Comparison of ENCODE assay signal across 22 mouse cellular contexts in the genomic region with DNA sequence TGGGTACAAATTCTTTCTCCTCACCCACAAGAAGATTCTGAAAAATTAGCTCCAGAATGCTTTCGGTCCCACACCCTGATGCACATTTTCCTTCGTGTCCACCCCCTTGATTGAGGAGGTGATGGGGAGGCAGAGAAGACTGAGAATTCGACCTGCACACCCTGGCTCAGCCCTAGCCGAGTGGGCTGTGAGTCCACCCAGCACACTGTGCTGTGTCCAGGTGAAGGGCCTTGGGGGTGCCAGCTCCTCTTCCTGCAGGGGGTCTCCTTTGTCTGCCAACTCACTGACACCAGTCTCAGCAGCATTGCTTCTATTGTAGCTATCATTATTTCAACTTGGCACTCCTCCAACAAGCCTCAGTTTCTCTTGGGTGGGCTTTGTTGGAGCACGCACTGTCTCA. TPM values are rescaled to one million over a fixed set of nuclear protein-coding genes. Genes with fewer than 3 reads are reported as not detected.
DNase-seq lines count a peak whose midpoint lies in the region; ATAC-seq and TF ChIP-seq lines count a peak whose summit lies in the region.
"Had no signal": no experiment of that assay in that cellular context is flagged by ENCODE, and none has a peak within 500 bp of the region (broad histone marks: within the 10 kb centered on the region; RNA-seq: fewer than 3 reads in every experiment).

No protein-coding gene starts in this region.

- TF ChIP-seq CTCF in hindbrain, postnatal 0 days (IDR thresholded peaks at IDR 0.05; ENCODE audit: low read depth), result no peak
- TF ChIP-seq CTCF in midbrain, postnatal 0 days (IDR thresholded peaks at IDR 0.05), result no peak

- H3K4me1 ChIP-seq in hindbrain, embryonic 12.5 days, result peaks cover 5% of the 10 kb centered on the region; the same call in 1 of the 2 replicates
- H3K4me1 ChIP-seq in hindbrain, postnatal 0 days (ENCODE audit: insufficient read depth, low read length), result no peaks in the 10 kb centered on the region
- 0 out of 2 replicates have a peak, but pooled peaks cover 5% of the 10 kb centered on the region for H3K4me1 ChIP-seq in midbrain, embryonic 14.5 days (ENCODE audit: control insufficient read depth, insufficient read depth, low read length)
- H3K4me1 ChIP-seq in midbrain, postnatal 0 days (ENCODE audit: insufficient read depth, low read length), result no peaks in the 10 kb centered on the region
- 0 out of 2 replicates have a peak, but pooled peaks cover 3% of the 10 kb centered on the region for H3K4me1 ChIP-seq in neural tube, embryonic 14.5 days (ENCODE audit: control insufficient read depth, insufficient read depth, low read length)
- H3K4me1 ChIP-seq: heart, embryonic 12.5 days; intestine, embryonic 15.5 days; kidney, embryonic 15.5 days had no signal

- H3K27ac ChIP-seq in hindbrain, embryonic 12.5 days, result peak overlapping the region; percentile 30; the same call in 1 of the 2 replicates
- H3K27ac ChIP-seq in hindbrain, postnatal 0 days, result no peak overlapping the region
- 0 out of 2 replicates have a peak overlapping the region, but pooled peaks have one; percentile 20 for H3K27ac ChIP-seq in midbrain, embryonic 14.5 days (replicated peaks; ENCODE audit: low read depth, low read length)
- no peak overlapping the region for H3K27ac ChIP-seq in midbrain, postnatal 0 days (ENCODE audit: low read depth, low read length)
- H3K27ac ChIP-seq in neural tube, embryonic 14.5 days (ENCODE audit: low read depth, low read length), result no peak overlapping the region
- H3K27ac ChIP-seq: intestine, embryonic 15.5 days; kidney, embryonic 15.5 days; left cerebral cortex, adult 2 months had no signal

- H3K4me2 ChIP-seq in hindbrain, embryonic 12.5 days (replicated peaks), result no peak overlapping the region
- H3K4me2 ChIP-seq in hindbrain, postnatal 0 days (ENCODE audit: low read depth, low read length), result no peak overlapping the region
- no peak overlapping the region for H3K4me2 ChIP-seq in midbrain, embryonic 14.5 days (ENCODE audit: low read length)
- H3K4me2 ChIP-seq in midbrain, postnatal 0 days (ENCODE audit: low read depth, low read length, poor library complexity, severe bottlenecking), result no peak overlapping the region
- H3K4me2 ChIP-seq in neural tube, embryonic 14.5 days (ENCODE audit: low read depth, low read length), result no peak overlapping the region
- H3K4me2 ChIP-seq: heart, embryonic 12.5 days; intestine, embryonic 15.5 days; kidney, embryonic 15.5 days; limb, embryonic 12.5 days had no signal

- no peaks in the 10 kb centered on the region for H3K9me3 ChIP-seq in hindbrain, embryonic 12.5 days (replicated peaks)
- no peaks in the 10 kb centered on the region for H3K9me3 ChIP-seq in hindbrain, postnatal 0 days (ENCODE audit: low read length)
- H3K9me3 ChIP-seq in midbrain, embryonic 14.5 days (ENCODE audit: control insufficient read depth, low read length), result no peaks in the 10 kb centered on the region
- H3K9me3 ChIP-seq in midbrain, postnatal 0 days (ENCODE audit: low read length), result no peaks in the 10 kb centered on the region
- no peaks in the 10 kb centered on the region for H3K9me3 ChIP-seq in neural tube, embryonic 14.5 days (ENCODE audit: control insufficient read depth, low read length)
- H3K9me3 ChIP-seq: heart, embryonic 12.5 days; intestine, embryonic 15.5 days; kidney, embryonic 15.5 days; limb, embryonic 12.5 days had no signal

- no peaks in the 10 kb centered on the region for H3K36me3 ChIP-seq in hindbrain, embryonic 12.5 days
- no peaks in the 10 kb centered on the region for H3K36me3 ChIP-seq in hindbrain, postnatal 0 days (ENCODE audit: insufficient read depth, low read length)
- H3K36me3 ChIP-seq in midbrain, embryonic 14.5 days (ENCODE audit: control insufficient read depth, insufficient read depth, low read length), result no peaks in the 10 kb centered on the region
- no peaks in the 10 kb centered on the region for H3K36me3 ChIP-seq in midbrain, postnatal 0 days (ENCODE audit: insufficient read depth, low read length)
- no peaks in the 10 kb centered on the region for H3K36me3 ChIP-seq in neural tube, embryonic 14.5 days (ENCODE audit: control insufficient read depth, insufficient read depth, low read length)
- H3K36me3 ChIP-seq: heart, embryonic 12.5 days; intestine, embryonic 15.5 days; kidney, embryonic 15.5 days had no signal

- H3K27me3 ChIP-seq in hindbrain, embryonic 12.5 days, result no peaks in the 10 kb centered on the region
- H3K27me3 ChIP-seq in hindbrain, postnatal 0 days (ENCODE audit: insufficient read depth, low read length), result no peaks in the 10 kb centered on the region
- H3K27me3 ChIP-seq in midbrain, embryonic 14.5 days (ENCODE audit: control insufficient read depth, insufficient read depth, low read length), result no peaks in the 10 kb centered on the region
- H3K27me3 ChIP-seq in midbrain, postnatal 0 days (ENCODE audit: insufficient read depth, low read length), result no peaks in the 10 kb centered on the region
- no peaks in the 10 kb centered on the region for H3K27me3 ChIP-seq in neural tube, embryonic 14.5 days (ENCODE audit: control insufficient read depth, insufficient read depth, low read length)
- H3K27me3 ChIP-seq: heart, embryonic 12.5 days; intestine, embryonic 15.5 days; kidney, embryonic 15.5 days; limb, embryonic 12.5 days had no signal

- WGBS in hindbrain, embryonic 12.5 days, result 74% methylated on average over 5 of the region's 5 CpGs
- 58% methylated on average over 5 of the region's 5 CpGs for WGBS in hindbrain, postnatal 0 days
- 69% methylated on average over 5 of the region's 5 CpGs for WGBS in midbrain, embryonic 14.5 days
- 73% methylated on average over 5 of the region's 5 CpGs for WGBS in midbrain, postnatal 0 days
- 55% methylated on average over 5 of the region's 5 CpGs for WGBS in neural tube, embryonic 14.5 days

- ATAC-seq in hindbrain, embryonic 12.5 days (ENCODE audit: low FRiP score), result peak; percentile 38; the same call in 1 of the 2 replicates
- ATAC-seq in hindbrain, postnatal 0 days, result no peak
- ATAC-seq in midbrain, embryonic 14.5 days (ENCODE audit: low FRiP score, low TSS enrichment), result no peak
- no peak for ATAC-seq in midbrain, postnatal 0 days (ENCODE audit: low FRiP score)
- peak; percentile 39; the same call in 1 of the 2 replicates for ATAC-seq in neural tube, embryonic 14.5 days (ENCODE audit: low read depth)
- ATAC-seq: intestine, embryonic 15.5 days had no signal

- no peak overlapping the region for H3K9ac ChIP-seq in hindbrain, embryonic 12.5 days
- H3K9ac ChIP-seq in hindbrain, postnatal 0 days (replicated peaks; ENCODE audit: low read length), result no peak overlapping the region
- H3K9ac ChIP-seq in midbrain, embryonic 14.5 days (replicated peaks; ENCODE audit: low read length), result no peak overlapping the region
- H3K9ac ChIP-seq in midbrain, postnatal 0 days (replicated peaks; ENCODE audit: low read length, poor library complexity, severe bottlenecking), result no peak overlapping the region
- H3K9ac ChIP-seq in neural tube, embryonic 14.5 days (replicated peaks; ENCODE audit: low read depth, low read length), result no peak overlapping the region
- H3K9ac ChIP-seq: heart, embryonic 12.5 days; intestine, embryonic 15.5 days; kidney, embryonic 15.5 days; limb, embryonic 12.5 days had no signal

- peak; percentile 15 for DNase-seq in adrenal gland, adult 2 months
- DNase-seq in adrenal gland, adult 8-10 months, result no peak
- no peak for DNase-seq in hindbrain, postnatal 0 days (ENCODE audit: low spot score)
- DNase-seq in midbrain, embryonic 14.5 days, result no peak
- DNase-seq in midbrain, postnatal 0 days (ENCODE audit: low spot score), result no peak
- no peak for DNase-seq in retina, embryonic 14.5 days (ENCODE audit: low spot score)

- no peak overlapping the region for H3K4me3 ChIP-seq in hindbrain, embryonic 12.5 days
- H3K4me3 ChIP-seq in hindbrain, postnatal 0 days (ENCODE audit: low read length), result no peak overlapping the region
- no peak overlapping the region for H3K4me3 ChIP-seq in midbrain, embryonic 14.5 days (replicated peaks; ENCODE audit: low read depth, low read length)
- H3K4me3 ChIP-seq in midbrain, postnatal 0 days (ENCODE audit: low read depth, low read length), result no peak overlapping the region
- H3K4me3 ChIP-seq in neural tube, embryonic 14.5 days (ENCODE audit: low read depth, low read length), result no peak overlapping the region
- H3K4me3 ChIP-seq: erythroblast, embryonic 14.5 days; heart, embryonic 12.5 days; intestine, embryonic 15.5 days; kidney, embryonic 15.5 days; left cerebral cortex, adult 2 months; limb, embryonic 12.5 days had no signal

RNA-seq across cellular contexts. Expression of a gene that starts 32.7 kb away (rescaled TPM):
- total RNA-seq in adrenal gland, adult 2 months (2021), result 10 to 100 TPM; 23.0 to 26.7 TPM
- 2.9 and 3.1 TPM in 2 replicates for polyA plus RNA-seq in adrenal gland, adult 2 months (2012; rRNA removed)
- 10 to 100 TPM; 22.4 to 38.3 (median 30.2) TPM for total RNA-seq in adrenal gland, adult 8-10 months (2022)
- polyA plus RNA-seq in hindbrain, embryonic 12.5 days (2016; fragmentation: Nextera tagmentation; extraction: Ambion mirVana), result 17.2 and 17.9 TPM in 2 replicates
- total RNA-seq in hindbrain, postnatal 0 days (2014; rRNA removed), result 11.4 and 15.0 TPM in 2 replicates
- polyA plus RNA-seq in hindbrain, postnatal 0 days (2015; fragmentation: Nextera tagmentation; extraction: Ambion mirVana), result 18.3 and 20.3 TPM in 2 replicates
- 21.3 and 22.4 TPM in 2 replicates for polyA plus RNA-seq in midbrain, embryonic 14.5 days (2014; fragmentation: Nextera tagmentation; extraction: Ambion mirVana)
- 14.0 and 21.5 TPM in 2 replicates for total RNA-seq in midbrain, postnatal 0 days (2014; rRNA removed)
- polyA plus RNA-seq in midbrain, postnatal 0 days (2015; fragmentation: Nextera tagmentation; extraction: Ambion mirVana), result 16.8 and 17.7 TPM in 2 replicates
- 25.9 and 28.0 TPM in 2 replicates for polyA plus RNA-seq in neural tube, embryonic 14.5 days (2014; fragmentation: Nextera tagmentation; extraction: Ambion mirVana)

RNA-seq across cellular contexts. Expression of a gene that starts 42.4 kb away (rescaled TPM):
- total RNA-seq in adrenal gland, adult 2 months (2021), result not detected
- polyA plus RNA-seq in adrenal gland, adult 2 months (2012; rRNA removed), result not detected in 2 replicates
- total RNA-seq in adrenal gland, adult 8-10 months (2022), result not detected
- not detected in 2 replicates for polyA plus RNA-seq in hindbrain, embryonic 12.5 days (2016; fragmentation: Nextera tagmentation; extraction: Ambion mirVana)
- total RNA-seq in hindbrain, postnatal 0 days (2014; rRNA removed), result not detected in 2 replicates
- not detected in 2 replicates for polyA plus RNA-seq in hindbrain, postnatal 0 days (2015; fragmentation: Nextera tagmentation; extraction: Ambion mirVana)
- polyA plus RNA-seq in midbrain, embryonic 14.5 days (2014; fragmentation: Nextera tagmentation; extraction: Ambion mirVana), result not detected in 2 replicates
- total RNA-seq in midbrain, postnatal 0 days (2014; rRNA removed), result not detected in 2 replicates
- polyA plus RNA-seq in midbrain, postnatal 0 days (2015; fragmentation: Nextera tagmentation; extraction: Ambion mirVana), result not detected in 2 replicates
- not detected in 2 replicates for polyA plus RNA-seq in neural tube, embryonic 14.5 days (2014; fragmentation: Nextera tagmentation; extraction: Ambion mirVana)
- total RNA-seq: common myeloid progenitor, adult 5-6 weeks; gastrocnemius, postnatal 4 days; heart, postnatal 25 days; layer of hippocampus, adult 18-20 months; left cerebral cortex, adult 2 months; megakaryocyte-erythroid progenitor cell, adult 5-6 weeks; MEL had no signal
- polyA plus RNA-seq: embryonic facial prominence, embryonic 11.5 days; erythroblast, embryonic 14.5 days; heart, embryonic 12.5 days; intestine, embryonic 15.5 days; kidney, embryonic 15.5 days; limb, embryonic 12.5 days; liver, embryonic 16.5 days had no signal

Comparison
In these comparisons a context has a peak if more than half of its experiments do, and no peak if none do; other contexts are left out.
1. ATAC-seq: peak in hindbrain, embryonic 12.5 days (single experiment) and neural tube, embryonic 14.5 days (single experiment); none in hindbrain, postnatal 0 days (single experiment), midbrain, embryonic 14.5 days (single experiment) and midbrain, postnatal 0 days (single experiment).
2. H3K27ac ChIP-seq: peak in hindbrain, embryonic 12.5 days (single experiment) and midbrain, embryonic 14.5 days (single experiment); none in hindbrain, postnatal 0 days (single experiment), midbrain, postnatal 0 days (single experiment) and neural tube, embryonic 14.5 days (single experiment).